21 mouse cellular contexts compared by ENCODE assay signal in the genomic region with DNA sequence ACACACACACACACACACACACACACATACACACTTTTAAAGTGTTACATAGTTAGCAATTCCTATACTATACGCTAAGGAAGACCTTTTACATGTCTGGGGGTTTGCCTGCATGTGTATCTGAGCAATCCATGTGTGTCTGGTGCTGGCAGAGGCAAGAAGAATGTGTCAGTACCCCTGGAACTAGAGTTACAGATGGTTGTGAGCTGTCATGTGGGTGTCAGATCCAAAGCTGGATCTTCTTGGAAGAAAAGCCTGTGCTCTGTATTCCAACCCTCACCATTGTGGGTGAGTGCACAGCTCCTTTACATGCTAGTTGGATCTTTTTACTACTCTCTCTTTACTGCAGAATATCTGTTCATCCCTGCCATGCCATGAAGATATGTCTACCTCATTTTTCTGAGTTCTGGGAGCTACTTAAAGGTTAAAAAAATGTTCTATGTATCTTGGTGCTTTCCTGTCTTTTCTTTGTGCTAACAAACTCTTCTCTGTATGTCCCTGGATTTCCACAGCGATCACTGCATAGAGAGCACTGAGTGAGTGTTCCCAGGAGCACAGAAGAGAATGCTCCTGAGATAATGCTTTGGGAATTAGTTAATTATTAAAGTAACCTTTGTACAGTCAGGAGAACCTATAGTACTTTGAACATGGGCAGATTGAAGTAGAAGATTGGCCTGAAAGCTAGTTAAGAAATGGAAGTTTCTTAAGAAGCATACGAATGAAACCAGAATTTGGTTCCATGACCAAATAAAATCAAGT.
DNase-seq lines count a peak whose midpoint lies in the region; ATAC-seq lines count a peak whose summit lies in the region.
"Had no signal": no experiment of that assay in that cellular context is flagged by ENCODE, and none has a peak within 500 bp of the region (broad histone marks: within the 10 kb centered on the region; RNA-seq: fewer than 3 reads in every experiment).

No protein-coding gene starts in this region.

- DNase-seq in frontal cortex, postnatal 36 days (ENCODE audit: low spot score in 2 of 2), result peak; percentile 14 to 15
- no peak for DNase-seq in frontal cortex, postnatal 10 days (ENCODE audit: low spot score in 2 of 2)
- DNase-seq in layer of hippocampus, adult 8-10 months (ENCODE audit: low spot score in 2 of 2), result peak; percentile 12 to 30
- DNase-seq in layer of hippocampus, postnatal 36 days, result no peak
- no peak for DNase-seq in liver, embryonic 11.5 days (ENCODE audit: low spot score)
- DNase-seq in spleen, postnatal 36 days (ENCODE audit: low spot score in 2 of 2), result no peak
- DNase-seq: adrenal gland, postnatal 36 days; cerebellum, postnatal 10 days; gastrocnemius, postnatal 14 days; heart, postnatal 14 days; lung, adult 18-20 months; right cerebral cortex, postnatal 4 days; thymus, postnatal 36 days had no signal

- H3K9me3 ChIP-seq in liver, embryonic 11.5 days (ENCODE audit: control insufficient read depth, low read length), result no peaks in the 10 kb centered on the region
- no peaks in the 10 kb centered on the region for H3K9me3 ChIP-seq in stomach, embryonic 15.5 days
- no peaks in the 10 kb centered on the region for H3K9me3 ChIP-seq in midbrain, embryonic 16.5 days (replicated peaks; ENCODE audit: control insufficient read depth, low read length, poor library complexity, severe bottlenecking)
- H3K9me3 ChIP-seq: hindbrain, embryonic 15.5 days; midbrain, embryonic 12.5 days had no signal

- peak; percentile 67; the same call in 1 of the 2 replicates for ATAC-seq in liver, embryonic 11.5 days (replicated peaks; ENCODE audit: low FRiP score)
- peak; percentile 87; the same call in 1 of the 2 replicates for ATAC-seq in stomach, embryonic 15.5 days (ENCODE audit: insufficient read depth, low FRiP score, low read depth)
- ATAC-seq in midbrain, embryonic 16.5 days, result no peak
- ATAC-seq: forebrain, embryonic 14.5 days had no signal

- WGBS in liver, embryonic 11.5 days, result 73% methylated on average over 3 of the region's 3 CpGs
- WGBS in stomach, embryonic 15.5 days, result 67% methylated on average over 3 of the region's 3 CpGs
- 84% methylated on average over 3 of the region's 3 CpGs for WGBS in midbrain, embryonic 16.5 days

- H3K27me3 ChIP-seq in liver, embryonic 11.5 days (replicated peaks; ENCODE audit: control insufficient read depth, insufficient read depth, low read length), result no peaks in the 10 kb centered on the region
- H3K27me3 ChIP-seq in stomach, embryonic 15.5 days (replicated peaks), result no peaks in the 10 kb centered on the region
- H3K27me3 ChIP-seq in midbrain, embryonic 16.5 days (ENCODE audit: control insufficient read depth, insufficient read depth, low read depth, low read length), result no peaks in the 10 kb centered on the region
- H3K27me3 ChIP-seq: CH12.LX; hindbrain, embryonic 15.5 days; midbrain, embryonic 12.5 days had no signal

- peak overlapping the region; percentile 58 for H3K27ac ChIP-seq in liver, embryonic 11.5 days (ENCODE audit: low read depth, low read length)
- H3K27ac ChIP-seq in stomach, embryonic 15.5 days, result peak overlapping the region; percentile 51
- no peak overlapping the region for H3K27ac ChIP-seq in midbrain, embryonic 16.5 days (ENCODE audit: low read length)
- H3K27ac ChIP-seq: hindbrain, embryonic 15.5 days; macrophage; midbrain, embryonic 12.5 days had no signal

- no peak overlapping the region for H3K4me3 ChIP-seq in liver, embryonic 11.5 days (ENCODE audit: low read depth, low read length)
- no peak overlapping the region for H3K4me3 ChIP-seq in stomach, embryonic 15.5 days (replicated peaks)
- H3K4me3 ChIP-seq in midbrain, embryonic 16.5 days (ENCODE audit: low read depth, low read length), result no peak overlapping the region
- H3K4me3 ChIP-seq: hindbrain, embryonic 15.5 days; midbrain, embryonic 12.5 days; myocyte had no signal

- H3K4me2 ChIP-seq in liver, embryonic 11.5 days, result no peak overlapping the region
- H3K4me2 ChIP-seq in stomach, embryonic 15.5 days, result no peak overlapping the region
- no peak overlapping the region for H3K4me2 ChIP-seq in midbrain, embryonic 16.5 days (ENCODE audit: low read length)
- H3K4me2 ChIP-seq: hindbrain, embryonic 15.5 days; midbrain, embryonic 12.5 days had no signal

- H3K4me1 ChIP-seq in liver, embryonic 11.5 days (replicated peaks; ENCODE audit: control insufficient read depth, insufficient read depth, low read length), result no peaks in the 10 kb centered on the region
- H3K4me1 ChIP-seq in stomach, embryonic 15.5 days, result no peaks in the 10 kb centered on the region
- H3K4me1 ChIP-seq in midbrain, embryonic 16.5 days (ENCODE audit: control insufficient read depth, insufficient read depth, low read length), result no peaks in the 10 kb centered on the region
- H3K4me1 ChIP-seq: hindbrain, embryonic 15.5 days; midbrain, embryonic 12.5 days had no signal

- H3K36me3 ChIP-seq in liver, embryonic 11.5 days (ENCODE audit: control insufficient read depth, insufficient read depth, low read length), result no peaks in the 10 kb centered on the region
- H3K36me3 ChIP-seq in stomach, embryonic 15.5 days, result no peaks in the 10 kb centered on the region
- H3K36me3 ChIP-seq in midbrain, embryonic 16.5 days (ENCODE audit: control insufficient read depth, insufficient read depth, low read length), result no peaks in the 10 kb centered on the region
- H3K36me3 ChIP-seq: hindbrain, embryonic 15.5 days; midbrain, embryonic 12.5 days had no signal

- no peak overlapping the region for H3K9ac ChIP-seq in liver, embryonic 11.5 days (ENCODE audit: low read depth, low read length)
- no peak overlapping the region for H3K9ac ChIP-seq in stomach, embryonic 15.5 days
- no peak overlapping the region for H3K9ac ChIP-seq in midbrain, embryonic 16.5 days (ENCODE audit: low read depth, low read length)
- H3K9ac ChIP-seq: hindbrain, embryonic 15.5 days; midbrain, embryonic 12.5 days had no signal

Comparison
In these comparisons a context has a peak if more than half of its experiments do, and no peak if none do; other contexts are left out.
1. DNase-seq: peak in frontal cortex, postnatal 36 days (2 of 2) and layer of hippocampus, adult 8-10 months (2 of 2); none in frontal cortex, postnatal 10 days (0 of 2), layer of hippocampus, postnatal 36 days (0 of 2), liver, embryonic 11.5 days (single experiment) and spleen, postnatal 36 days (0 of 2).